Mouse (Mus musculus): ENCODE results near the gene Dnm3. TPM values are rescaled to one million over a fixed set of nuclear protein-coding genes. Genes with fewer than 3 reads are reported as not detected.

The Dnm3 gene
- polyA plus RNA-seq, 1 experiment from 2014 or later = 5.2 TPM

- no peaks in the 10 kb centered on the region for H3K27me3 ChIP-seq (replicated peaks; ENCODE audit: control insufficient read depth, insufficient read depth, low read length)
- WGBS = 95% methylated on average over 9 of the region's 9 CpGs
- ATAC-seq = no peak
- no peak overlapping the region for H3K9ac ChIP-seq (ENCODE audit: low read depth, low read length)
- H3K4me3 ChIP-seq (ENCODE audit: low read length) = no peak overlapping the region
- H3K27ac ChIP-seq (ENCODE audit: low read length) = no peak overlapping the region
- H3K9me3 ChIP-seq (ENCODE audit: control insufficient read depth, low read length) = no peaks in the 10 kb centered on the region
- H3K36me3 ChIP-seq (ENCODE audit: control insufficient read depth, insufficient read depth, low read length) = peaks cover 2% of the 10 kb centered on the region; the same call in 1 of the 2 replicates
- peaks cover 13% of the 10 kb centered on the region for H3K4me1 ChIP-seq (ENCODE audit: control insufficient read depth, insufficient read depth, low read length)
- no peak overlapping the region for H3K4me2 ChIP-seq (ENCODE audit: low read depth, low read length)
Observed at GRCm38 (mm10) chr1:161970874-161971273, 507.0 kb downstream of the Dnm3 start.

- Histone ChIP-seq H3K4me2 (ENCODE audit: low read depth, low read length) (peak within 1 kb of the TSS; percentile 57), H3K9ac (ENCODE audit: low read depth, low read length) (peak within 1 kb of the TSS; percentile 79), H3K36me3 (ENCODE audit: control insufficient read depth, insufficient read depth, low read length) (peaks cover 2% of the 10 kb centered on the region; the same call in 1 of the 2 replicates), H3K9me3 (ENCODE audit: control insufficient read depth, low read length) (no peaks in the 10 kb centered on the region), H3K4me3 (ENCODE audit: low read length) (peak within 1 kb of the TSS; percentile 66), H3K27ac (ENCODE audit: low read length) (peak within 1 kb of the TSS; percentile 64), H3K4me1 (ENCODE audit: control insufficient read depth, insufficient read depth, low read length) (peaks cover 12% of the 10 kb centered on the region), H3K27me3 (replicated peaks; ENCODE audit: control insufficient read depth, insufficient read depth, low read length) (no peaks in the 10 kb centered on the region)
- ATAC-seq = peak; percentile 99
- 2% methylated on average over 38 of the region's 38 CpGs for WGBS
Observed at GRCm38 (mm10) chr1:161968589-161969407, 509.0 kb downstream of the Dnm3 start, which contains the start of gene Pigc. TSS of gene Pigc (plus strand) at chr1:161969186.

DNA sequence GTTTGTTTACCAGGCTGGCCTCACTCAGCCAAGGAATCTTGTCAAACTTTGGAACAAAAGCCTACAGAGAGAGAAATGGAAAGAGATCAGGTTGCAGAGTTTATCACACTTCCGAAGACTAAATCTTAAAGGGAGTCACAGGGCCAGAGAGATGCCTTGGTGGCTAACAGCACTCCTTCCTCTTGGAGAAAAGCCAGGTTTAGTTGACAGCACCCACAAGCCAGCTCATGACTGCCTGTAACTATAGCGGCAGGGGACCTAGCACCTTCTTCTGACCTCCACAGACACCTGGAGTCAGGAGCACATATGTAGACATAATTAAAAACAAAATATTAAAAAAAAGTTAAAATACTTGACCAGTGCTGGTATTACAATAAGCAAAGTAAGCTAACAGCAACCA is 509.9 kb downstream of the Dnm3 start:
- H3K36me3 ChIP-seq (ENCODE audit: control insufficient read depth, insufficient read depth, low read length) = peaks cover 2% of the 10 kb centered on the region; the same call in 1 of the 2 replicates
- no peaks in the 10 kb centered on the region for H3K9me3 ChIP-seq (ENCODE audit: control insufficient read depth, low read length)
- H3K4me1 ChIP-seq (ENCODE audit: control insufficient read depth, insufficient read depth, low read length) = peaks cover 12% of the 10 kb centered on the region; the same call in 1 of the 2 replicates
- WGBS = 61% methylated on average over 2 of the region's 2 CpGs
- no peaks in the 10 kb centered on the region for H3K27me3 ChIP-seq (replicated peaks; ENCODE audit: control insufficient read depth, insufficient read depth, low read length)
- ATAC-seq = no peak
- H3K4me3 ChIP-seq (ENCODE audit: low read length) = no peak overlapping the region
- H3K9ac ChIP-seq (ENCODE audit: low read depth, low read length) = no peak overlapping the region
- H3K4me2 ChIP-seq (ENCODE audit: low read depth, low read length) = no peak overlapping the region
- H3K27ac ChIP-seq (ENCODE audit: low read length) = no peak overlapping the region

GRCm38 (mm10) chr1:161962465-161963377 is 515.1 kb downstream of the Dnm3 start:
- H3K27ac ChIP-seq (ENCODE audit: low read length) = no peak overlapping the region
- ATAC-seq = 0 out of 2 replicates have a peak, but pooled peaks have one; percentile 44
- H3K27me3 ChIP-seq (replicated peaks; ENCODE audit: control insufficient read depth, insufficient read depth, low read length) = no peaks in the 10 kb centered on the region
- no peak overlapping the region for H3K4me2 ChIP-seq (ENCODE audit: low read depth, low read length)
- H3K4me3 ChIP-seq (ENCODE audit: low read length) = no peak overlapping the region
- 56% methylated on average over 3 of the region's 3 CpGs for WGBS
- no peaks in the 10 kb centered on the region for H3K36me3 ChIP-seq (ENCODE audit: control insufficient read depth, insufficient read depth, low read length)
- H3K9me3 ChIP-seq (ENCODE audit: control insufficient read depth, low read length) = no peaks in the 10 kb centered on the region
- no peaks in the 10 kb centered on the region for H3K4me1 ChIP-seq (ENCODE audit: control insufficient read depth, insufficient read depth, low read length)
- no peak overlapping the region for H3K9ac ChIP-seq (ENCODE audit: low read depth, low read length)

DNA sequence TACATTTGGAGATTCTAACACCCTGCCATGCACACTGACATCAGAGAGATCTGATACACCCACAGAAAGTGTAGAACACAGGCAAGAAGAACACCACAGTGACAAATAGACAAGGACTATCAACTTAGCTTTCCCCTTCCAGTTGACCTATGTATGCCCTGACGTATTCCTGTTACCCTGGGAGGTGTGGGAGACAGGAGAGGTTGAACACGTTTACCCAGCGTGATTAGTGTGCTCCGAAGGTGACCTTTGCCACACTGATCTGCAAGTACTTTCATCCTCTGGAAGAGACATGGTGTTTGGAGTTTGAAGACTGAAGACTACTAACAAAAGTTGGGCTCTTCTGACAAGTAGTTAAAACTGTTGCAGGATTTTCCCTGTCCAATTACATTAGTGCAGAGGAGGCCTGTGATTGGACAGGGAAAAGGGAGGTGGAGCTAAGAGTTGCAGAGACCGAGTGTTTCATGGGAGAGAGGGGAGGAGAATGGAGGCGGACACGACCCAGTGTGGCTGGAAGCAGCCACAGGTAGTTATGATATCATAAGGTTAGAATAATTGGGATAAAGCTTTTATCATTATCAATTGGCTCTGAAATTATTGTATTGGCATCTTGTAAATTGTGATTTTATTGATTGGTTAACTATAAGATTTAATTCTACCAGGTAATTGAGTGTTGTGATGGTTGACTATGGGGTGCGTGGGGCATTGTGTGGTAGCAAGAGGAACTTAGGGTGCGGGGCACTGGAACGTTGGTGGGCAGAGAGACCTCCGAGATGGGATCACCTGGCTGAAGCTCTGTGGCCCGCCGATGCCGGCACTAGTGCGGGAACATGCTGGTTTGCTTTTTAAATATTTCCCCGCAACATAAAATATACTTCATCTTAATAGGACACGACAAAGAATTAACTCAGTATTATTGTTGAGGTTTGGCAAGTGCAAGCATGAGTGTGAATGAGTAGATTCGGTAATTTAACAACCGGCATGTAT is 519.6 kb downstream of the Dnm3 start:
- no peaks in the 10 kb centered on the region for H3K36me3 ChIP-seq (ENCODE audit: control insufficient read depth, insufficient read depth, low read length)
- no peaks in the 10 kb centered on the region for H3K4me1 ChIP-seq (ENCODE audit: control insufficient read depth, insufficient read depth, low read length)
- no peak overlapping the region for H3K27ac ChIP-seq (ENCODE audit: low read length)
- H3K27me3 ChIP-seq (replicated peaks; ENCODE audit: control insufficient read depth, insufficient read depth, low read length) = no peaks in the 10 kb centered on the region
- 75% methylated on average over 19 of the region's 19 CpGs for WGBS
- no peak overlapping the region for H3K4me3 ChIP-seq (ENCODE audit: low read length)
- no peak overlapping the region for H3K9ac ChIP-seq (ENCODE audit: low read depth, low read length)
- H3K9me3 ChIP-seq (ENCODE audit: control insufficient read depth, low read length) = no peaks in the 10 kb centered on the region
- ATAC-seq = no peak
- H3K4me2 ChIP-seq (ENCODE audit: low read depth, low read length) = no peak overlapping the region

- H3K9me3 ChIP-seq (ENCODE audit: control insufficient read depth, low read length) = no peaks in the 10 kb centered on the region
- H3K9ac ChIP-seq (ENCODE audit: low read depth, low read length) = no peak overlapping the region
- no peak overlapping the region for H3K27ac ChIP-seq (ENCODE audit: low read length)
- no peak overlapping the region for H3K4me3 ChIP-seq (ENCODE audit: low read length)
- WGBS = 72% methylated on average over 5 of the region's 5 CpGs
- no peaks in the 10 kb centered on the region for H3K27me3 ChIP-seq (replicated peaks; ENCODE audit: control insufficient read depth, insufficient read depth, low read length)
- H3K36me3 ChIP-seq (ENCODE audit: control insufficient read depth, insufficient read depth, low read length) = no peaks in the 10 kb centered on the region
- H3K4me2 ChIP-seq (ENCODE audit: low read depth, low read length) = no peak overlapping the region
- no peaks in the 10 kb centered on the region for H3K4me1 ChIP-seq (ENCODE audit: control insufficient read depth, insufficient read depth, low read length)
- ATAC-seq = no peak
Observed at GRCm38 (mm10) chr1:161955846-161956245, 522.0 kb downstream of the Dnm3 start.

DNA sequence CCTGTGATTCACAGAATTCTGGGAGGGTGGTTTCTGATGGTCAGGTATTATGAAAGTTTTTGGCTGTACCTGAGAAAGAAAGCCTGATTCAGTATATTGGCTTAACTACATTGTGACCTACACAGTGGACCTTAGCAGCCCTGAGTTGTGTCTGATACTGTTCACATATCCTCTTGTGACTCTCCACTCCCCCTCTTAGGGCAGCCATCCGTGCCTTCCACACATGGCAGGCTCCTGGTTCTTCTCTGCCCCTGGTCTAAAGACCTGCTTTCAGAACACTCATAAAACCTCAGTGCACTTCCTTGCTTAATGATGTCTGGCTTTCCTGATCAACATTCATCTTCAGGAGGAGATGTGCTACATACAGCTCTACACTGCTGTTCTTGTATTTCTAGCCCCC is 525.2 kb downstream of the Dnm3 start:
- no peaks in the 10 kb centered on the region for H3K27me3 ChIP-seq (replicated peaks; ENCODE audit: control insufficient read depth, insufficient read depth, low read length)
- H3K36me3 ChIP-seq (ENCODE audit: control insufficient read depth, insufficient read depth, low read length) = no peaks in the 10 kb centered on the region
- WGBS = 39% methylated on average over 1 of the region's 1 CpGs
- H3K4me3 ChIP-seq (ENCODE audit: low read length) = no peak overlapping the region
- no peak for ATAC-seq
- H3K4me2 ChIP-seq (ENCODE audit: low read depth, low read length) = no peak overlapping the region
- H3K4me1 ChIP-seq (ENCODE audit: control insufficient read depth, insufficient read depth, low read length) = no peaks in the 10 kb centered on the region
- no peak overlapping the region for H3K27ac ChIP-seq (ENCODE audit: low read length)
- no peak overlapping the region for H3K9ac ChIP-seq (ENCODE audit: low read depth, low read length)
- H3K9me3 ChIP-seq (ENCODE audit: control insufficient read depth, low read length) = no peaks in the 10 kb centered on the region

DNA sequence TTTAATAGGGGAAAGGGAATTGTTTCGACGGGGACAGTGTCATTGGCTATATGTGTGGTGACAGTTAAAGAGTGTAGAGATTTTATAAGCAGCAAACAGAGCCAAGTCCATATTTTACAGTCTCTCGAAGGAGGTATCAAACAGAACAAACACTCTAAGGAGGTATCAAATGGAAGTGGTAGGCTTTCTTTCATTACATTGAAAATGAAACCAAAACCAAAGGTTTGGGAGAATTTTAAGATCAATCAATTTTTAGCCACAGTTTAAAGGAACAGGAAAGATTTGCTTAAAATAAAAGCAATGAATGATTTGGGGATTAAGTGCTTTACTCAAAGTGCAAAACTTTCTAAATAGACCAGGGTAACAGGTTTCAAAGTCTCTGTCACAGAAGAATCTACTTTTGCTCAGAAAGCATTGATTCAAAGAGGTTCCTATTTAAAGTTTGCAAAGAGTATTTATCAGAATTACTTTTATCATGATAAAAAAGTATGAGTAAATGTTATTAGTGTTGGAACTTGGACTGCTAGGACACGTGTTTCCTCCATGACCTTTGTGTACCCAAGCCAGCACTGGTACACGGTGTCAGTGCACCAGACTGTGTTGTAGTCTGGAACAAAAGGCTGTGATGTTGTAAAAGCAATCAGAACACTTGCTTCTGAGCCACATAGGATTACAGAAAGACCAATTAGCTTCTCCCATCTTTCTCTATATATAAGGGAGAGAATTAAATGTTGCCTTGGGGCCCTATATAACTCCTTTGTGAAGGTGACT is 526.6 kb downstream of the Dnm3 start:
- 65% methylated on average over 5 of the region's 5 CpGs for WGBS
- ATAC-seq = peak; percentile 88
- Histone ChIP-seq H3K4me3 (ENCODE audit: low read length) (no peak overlapping the region), H3K36me3 (ENCODE audit: control insufficient read depth, insufficient read depth, low read length) (no peaks in the 10 kb centered on the region), H3K9ac (ENCODE audit: low read depth, low read length) (no peak overlapping the region), H3K27me3 (replicated peaks; ENCODE audit: control insufficient read depth, insufficient read depth, low read length) (no peaks in the 10 kb centered on the region), H3K4me2 (ENCODE audit: low read depth, low read length) (no peak overlapping the region), H3K27ac (ENCODE audit: low read length) (no peak overlapping the region), H3K9me3 (ENCODE audit: control insufficient read depth, low read length) (no peaks in the 10 kb centered on the region), H3K4me1 (ENCODE audit: control insufficient read depth, insufficient read depth, low read length) (no peaks in the 10 kb centered on the region)

Measured in intestine, embryonic 16.5 days (tissue).